Mouse (Mus musculus) kidney, adult 2 months (tissue): Measurements from ENCODE around the gene Gm26897. TPM values are rescaled to one million over a fixed set of nuclear protein-coding genes. Genes with fewer than 3 reads are reported as not detected.

Experiments used
- DNase-seq: peaks from one replicate; pipeline ENCODE4 v3.0.0; 2021
- H3K27ac ChIP-seq: fragments of 200-500 bp; 2 replicates; pipeline ENCODE4 v1.5.1; 2012; ENCODE audit warnings: low read depth, low read length, control low read depth, inconsistent platforms; ENCODE audit not compliant: insufficient read depth
- H3K27me3 ChIP-seq: fragments of 200-500 bp; replicated peaks from 2 replicates; pipeline ENCODE4 v1.6.1; 2012; ENCODE audit warnings: mild to moderate bottlenecking, moderate library complexity, low read length, inconsistent platforms; ENCODE audit not compliant: control insufficient read depth, insufficient read depth
- H3K36me3 ChIP-seq: fragments of 200-500 bp; 2 replicates; pipeline ENCODE4 v1.6.1; 2012; ENCODE audit warnings: mild to moderate bottlenecking, moderate library complexity, low read length, inconsistent platforms; ENCODE audit not compliant: control insufficient read depth, insufficient read depth
- H3K4me1 ChIP-seq: fragments of 200-500 bp; 2 replicates; pipeline ENCODE4 v1.6.1; 2011; ENCODE audit warnings: low read length; ENCODE audit not compliant: control insufficient read depth, insufficient read depth
- H3K4me3 ChIP-seq: fragments of 200-500 bp; 2 replicates; pipeline ENCODE4 v1.5.1; 2011; ENCODE audit warnings: mild to moderate bottlenecking, low read depth, low read length, control low read depth; ENCODE audit not compliant: insufficient read depth
- CTCF ChIP-seq: fragments of 200-500 bp; conservative IDR thresholded peaks from 2 replicates; pipeline ENCODE4 v1.5.1; 2011; ENCODE audit warnings: low read depth, mild to moderate bottlenecking, control low read depth, low read length, moderate library complexity, mixed read lengths; ENCODE audit not compliant: insufficient read depth, insufficient read length
- POLR2A ChIP-seq: fragments of 200-500 bp; IDR thresholded peaks from one replicate; pipeline ENCODE4 v1.6.1; 2011; ENCODE audit warnings: low read depth, low read length, control low read depth
- WGBS: fragments of 180-500 bp; shearing (Covaris S2); methylation state at CpG from one replicate; pipeline ENCODE4 v1.1.7; 2018; 5-methylcytosine and 5-hydroxymethylcytosine counted together
- polyA plus RNA-seq: library from polyadenylated mRNA; depleted of rRNA; stranded (reverse); fragments of >200 nt; gene quantifications from 2 replicates; pipeline ENCODE4 v1.2.3, GENCODE M21; 2012

The Gm26897 gene
- polyA plus RNA-seq, 1 experiment, result not detected

DNA sequence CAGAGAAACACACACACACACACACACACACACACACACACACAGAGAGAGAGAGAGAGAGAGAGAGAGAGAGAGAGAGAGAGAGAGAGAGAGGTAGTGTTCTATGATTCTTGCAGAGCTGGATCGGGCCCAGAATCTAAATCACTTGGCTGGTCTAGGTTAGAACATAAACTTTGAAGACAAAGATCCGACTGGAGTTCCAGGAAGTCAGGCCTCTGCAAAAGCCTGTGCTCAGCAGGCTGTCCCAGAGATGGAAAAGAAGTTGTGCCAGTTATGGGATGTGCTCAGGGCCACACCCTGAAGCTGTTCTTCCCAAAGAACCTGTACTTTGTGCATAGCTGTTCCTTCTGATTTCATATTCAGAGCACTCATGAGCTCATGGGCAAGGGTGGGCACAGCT lies 1.5 kb upstream of the Gm26897 start:
- Histone ChIP-seq H3K36me3 (no peaks in the 10 kb centered on the region), H3K27me3 (no peaks in the 10 kb centered on the region), H3K4me3 (no peak overlapping the region), H3K4me1 (no peaks in the 10 kb centered on the region), H3K27ac (no peak overlapping the region)
- no peak for TF ChIP-seq POLR2A
- TF ChIP-seq CTCF, result no peak
- no peak for DNase-seq
- WGBS, result 46% methylated on average over 2 of the region's 2 CpGs

DNA sequence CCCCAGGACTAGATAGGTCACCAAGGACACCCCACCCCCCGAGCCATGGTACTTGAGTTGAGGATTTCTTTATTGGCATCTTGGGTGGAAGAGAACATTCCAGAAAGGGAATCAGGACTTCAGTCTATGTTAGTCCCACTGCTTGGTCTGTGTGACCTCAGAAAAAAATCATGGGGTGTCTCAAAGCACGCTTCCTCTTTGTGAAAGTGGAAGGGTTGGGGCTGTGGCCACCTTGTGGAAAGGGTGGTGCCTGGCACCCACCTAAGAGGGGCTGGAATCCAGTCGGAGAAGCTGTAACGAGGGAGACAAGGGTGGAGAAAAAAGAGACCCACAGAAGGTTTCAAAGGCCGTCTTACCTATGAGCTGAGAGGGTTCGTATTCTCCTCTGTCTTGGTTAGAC lies 5.8 kb downstream of the Gm26897 start:
- H3K36me3 ChIP-seq, result no peaks in the 10 kb centered on the region
- WGBS, result 70% methylated on average over 6 of the region's 6 CpGs
- no peak for DNase-seq
- no peaks in the 10 kb centered on the region for H3K4me1 ChIP-seq
- no peak overlapping the region for H3K4me3 ChIP-seq
- TF ChIP-seq POLR2A (no peak), CTCF (no peak)
- H3K27me3 ChIP-seq, result no peaks in the 10 kb centered on the region
- no peak overlapping the region for H3K27ac ChIP-seq

DNA sequence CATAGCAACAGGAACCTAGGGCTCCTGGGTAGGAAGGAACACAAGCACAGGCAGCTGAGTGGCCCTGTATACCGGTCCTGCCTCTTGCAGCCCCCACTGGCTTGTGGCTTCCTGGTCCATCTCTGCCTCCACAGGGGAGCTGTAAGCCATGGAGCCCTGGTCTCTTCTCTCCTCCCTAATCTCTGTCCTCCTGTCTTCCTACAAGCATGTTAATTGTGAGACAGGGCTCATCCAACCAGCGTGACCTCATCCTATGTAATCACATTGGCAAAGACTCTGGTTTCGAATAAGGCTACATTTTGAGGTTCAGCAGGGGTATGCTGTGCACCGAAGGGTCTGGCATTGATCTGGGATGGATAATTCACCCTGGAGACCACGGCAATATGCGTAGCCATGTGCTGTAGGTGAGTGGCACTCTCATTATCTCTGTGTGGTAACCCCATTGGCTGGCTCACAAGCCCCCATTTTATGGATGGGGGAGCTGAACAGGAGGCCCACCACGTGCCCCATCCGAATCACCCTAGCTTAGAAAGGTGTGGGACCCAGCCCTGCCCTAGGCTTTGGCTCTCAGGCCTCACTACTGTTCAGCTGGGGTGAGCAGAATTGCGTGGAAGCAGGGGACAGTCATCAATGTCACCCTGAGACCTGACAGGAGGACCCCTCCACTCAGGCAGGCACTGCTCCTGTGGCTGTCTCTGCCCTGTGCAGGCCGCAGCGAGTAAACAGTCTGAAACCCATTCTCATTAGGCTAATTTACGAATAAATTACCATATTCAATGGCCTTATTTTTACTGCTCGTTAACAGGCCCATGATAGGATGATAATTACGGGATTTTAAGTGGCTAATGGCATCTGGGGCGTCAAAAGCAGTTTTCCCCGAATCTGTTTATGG lies 6.9 kb downstream of the Gm26897 start:
- no peak overlapping the region for H3K4me3 ChIP-seq
- no peak overlapping the region for H3K27ac ChIP-seq
- no peak for DNase-seq
- H3K36me3 ChIP-seq, result no peaks in the 10 kb centered on the region
- no peaks in the 10 kb centered on the region for H3K4me1 ChIP-seq
- WGBS, result 61% methylated on average over 16 of the region's 16 CpGs
- no peaks in the 10 kb centered on the region for H3K27me3 ChIP-seq
- TF ChIP-seq POLR2A, result no peak
- no peak for TF ChIP-seq CTCF

DNA sequence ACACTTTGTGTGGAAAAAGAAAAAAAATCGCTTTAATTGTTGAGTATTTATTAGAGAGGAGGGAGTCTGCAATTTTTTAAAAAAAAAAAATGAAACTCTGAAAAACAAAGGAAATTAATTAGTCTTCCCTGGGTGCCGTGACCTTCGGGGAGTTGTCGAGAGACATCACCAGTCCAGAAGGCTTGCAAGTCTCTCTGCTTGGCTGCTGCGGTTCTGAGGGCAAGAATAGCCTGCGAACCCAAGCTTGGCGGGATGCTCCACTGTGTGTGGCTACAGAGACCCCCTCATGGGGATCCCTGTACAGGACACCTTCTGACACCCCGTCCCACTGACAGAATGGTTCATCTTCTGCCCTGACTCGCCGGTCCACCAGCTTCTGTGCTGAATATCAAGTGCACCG lies 7.6 kb downstream of the Gm26897 start:
- no peaks in the 10 kb centered on the region for H3K36me3 ChIP-seq
- no peak for TF ChIP-seq CTCF
- TF ChIP-seq POLR2A, result no peak
- DNase-seq, result no peak
- no peak overlapping the region for H3K4me3 ChIP-seq
- WGBS, result 25% methylated on average over 11 of the region's 11 CpGs
- H3K27me3 ChIP-seq, result no peaks in the 10 kb centered on the region
- H3K4me1 ChIP-seq, result no peaks in the 10 kb centered on the region
- H3K27ac ChIP-seq, result no peak overlapping the region

DNA sequence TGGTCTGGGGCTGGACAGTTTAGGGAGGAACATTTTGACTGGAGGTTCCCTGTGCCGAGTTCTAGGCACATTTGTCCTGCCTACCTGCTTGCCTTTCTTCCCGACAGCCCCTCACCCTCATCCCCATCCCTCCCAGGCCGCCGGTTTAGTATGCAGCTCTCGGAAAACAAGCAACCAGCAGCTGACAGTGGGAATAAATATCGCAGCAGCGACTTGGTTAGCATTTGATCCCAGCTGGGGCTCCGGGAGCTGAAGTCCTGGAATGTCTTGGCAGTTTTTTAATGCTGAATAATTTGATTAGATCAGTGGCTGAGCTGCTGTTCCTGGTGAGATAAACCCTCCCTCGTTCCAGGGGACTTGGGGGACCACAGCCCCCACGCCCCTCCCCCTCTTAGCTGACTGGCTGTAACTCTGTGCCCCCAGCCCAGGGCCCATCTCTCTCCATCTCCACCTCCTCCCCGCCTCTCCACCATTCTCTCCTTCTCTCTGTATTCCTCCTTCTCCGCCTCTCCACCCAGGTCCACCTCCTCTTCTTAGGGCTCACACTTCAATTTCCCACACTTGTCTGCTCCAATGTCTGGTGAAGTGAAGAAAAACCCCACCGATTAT lies 8.7 kb downstream of the Gm26897 start:
- no peak overlapping the region for H3K27ac ChIP-seq
- H3K4me1 ChIP-seq, result no peaks in the 10 kb centered on the region
- WGBS, result 28% methylated on average over 13 of the region's 13 CpGs
- TF ChIP-seq POLR2A (no peak), CTCF (no peak)
- H3K4me3 ChIP-seq, result no peak overlapping the region
- peak; percentile 4 for DNase-seq
- H3K27me3 ChIP-seq, result no peaks in the 10 kb centered on the region
- no peaks in the 10 kb centered on the region for H3K36me3 ChIP-seq

DNA sequence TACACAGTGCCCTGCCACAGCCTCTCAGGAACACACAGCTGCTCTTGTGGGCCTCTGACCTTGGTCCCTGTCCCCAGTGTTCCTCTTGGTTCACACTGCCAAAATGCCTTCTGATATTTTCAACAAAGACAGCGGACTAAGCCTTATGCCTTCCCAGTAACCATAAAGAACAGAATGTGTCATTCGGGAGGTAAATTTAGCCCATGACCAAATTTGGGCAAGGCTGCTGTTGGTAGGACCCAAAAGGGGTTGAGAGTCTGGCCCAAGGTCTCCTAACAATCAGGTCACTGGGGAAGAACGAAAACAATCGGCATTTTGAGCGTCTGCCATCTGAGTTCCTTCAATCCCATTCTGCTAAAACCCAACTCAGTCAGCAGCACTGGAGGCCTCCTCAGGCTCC lies 15.9 kb downstream of the Gm26897 start:
- Histone ChIP-seq H3K4me3 (no peak overlapping the region), H3K36me3 (no peaks in the 10 kb centered on the region), H3K4me1 (no peaks in the 10 kb centered on the region), H3K27ac (no peak overlapping the region), H3K27me3 (no peaks in the 10 kb centered on the region)
- TF ChIP-seq CTCF (no peak), POLR2A (no peak)
- no peak for DNase-seq
- WGBS, result 78% methylated on average over 5 of the region's 5 CpGs

DNA sequence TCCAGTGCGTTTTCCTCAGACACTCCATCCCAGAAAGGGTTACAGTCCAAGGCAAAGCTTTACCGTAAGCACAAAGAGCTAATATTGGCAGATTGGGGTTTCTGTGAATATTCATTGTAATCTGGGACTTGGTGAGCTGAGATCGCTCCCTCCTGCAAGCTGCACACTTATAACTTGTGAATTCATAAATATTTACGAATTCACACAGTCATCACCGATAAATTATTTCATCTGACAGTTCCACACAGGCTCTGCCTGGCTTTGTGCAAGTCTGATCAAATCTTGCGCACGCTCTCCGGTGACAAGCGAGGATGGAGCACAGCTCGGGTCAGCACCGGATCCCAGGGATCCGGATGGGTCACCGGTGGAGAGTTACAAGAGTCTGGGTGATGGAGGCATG lies 16.4 kb downstream of the Gm26897 start:
- H3K4me3 ChIP-seq, result no peak overlapping the region
- no peaks in the 10 kb centered on the region for H3K4me1 ChIP-seq
- H3K27ac ChIP-seq, result no peak overlapping the region
- TF ChIP-seq POLR2A, result no peak
- no peak for TF ChIP-seq CTCF
- H3K36me3 ChIP-seq, result no peaks in the 10 kb centered on the region
- H3K27me3 ChIP-seq, result no peaks in the 10 kb centered on the region
- DNase-seq, result no peak
- 88% methylated on average over 13 of the region's 13 CpGs for WGBS
